Mouse (Mus musculus) c-Kit-positive CD71-negative TER-119-negative erythroid progenitor cells, embryonic 14.5 days (primary cell): ENCODE data around the gene C1qtnf5.

Source experiments
- DNase-seq: peaks from one replicate; pipeline ENCODE4 v3.0.0-alpha.2; 2013; ENCODE audit warnings: low read depth

Gene C1qtnf5

DNA sequence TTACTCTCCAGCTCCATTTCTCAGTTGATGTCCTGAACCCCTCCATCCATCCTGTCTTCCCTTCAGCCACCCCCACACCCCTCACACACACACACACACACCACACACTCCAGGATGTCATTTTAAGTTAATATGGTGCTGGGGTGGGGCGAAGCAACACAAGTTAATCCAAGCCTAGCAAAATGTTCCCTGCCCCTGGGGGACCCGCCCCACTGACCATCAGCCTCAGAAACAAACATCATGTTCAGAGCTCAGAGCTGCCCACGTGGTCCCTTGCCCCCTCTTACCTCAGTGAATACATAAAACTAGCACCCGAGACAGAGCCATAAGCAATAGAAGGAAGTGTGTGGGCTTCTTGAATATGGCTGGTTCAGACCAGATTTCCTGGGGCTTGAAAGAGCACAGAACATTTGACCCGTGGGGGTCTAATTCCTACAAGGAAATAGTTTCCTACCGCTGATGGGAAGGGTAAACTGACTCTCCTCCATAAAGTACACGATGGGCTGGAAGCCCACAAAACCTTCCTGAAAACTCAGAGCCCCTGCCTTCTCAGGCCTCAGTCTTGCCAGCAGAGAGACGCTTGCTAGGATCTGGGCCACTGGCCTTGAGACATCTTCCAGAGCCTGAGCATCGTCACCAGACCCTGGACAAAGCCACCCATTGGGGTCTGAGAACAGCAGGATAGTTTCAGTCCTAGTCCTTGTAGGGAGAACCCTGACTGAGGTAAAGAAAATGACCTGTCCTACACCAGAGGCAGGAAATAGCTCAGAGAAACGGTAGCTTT lies 26.9 kb upstream of the C1qtnf5 start:
- DNase-seq = no peak

DNA sequence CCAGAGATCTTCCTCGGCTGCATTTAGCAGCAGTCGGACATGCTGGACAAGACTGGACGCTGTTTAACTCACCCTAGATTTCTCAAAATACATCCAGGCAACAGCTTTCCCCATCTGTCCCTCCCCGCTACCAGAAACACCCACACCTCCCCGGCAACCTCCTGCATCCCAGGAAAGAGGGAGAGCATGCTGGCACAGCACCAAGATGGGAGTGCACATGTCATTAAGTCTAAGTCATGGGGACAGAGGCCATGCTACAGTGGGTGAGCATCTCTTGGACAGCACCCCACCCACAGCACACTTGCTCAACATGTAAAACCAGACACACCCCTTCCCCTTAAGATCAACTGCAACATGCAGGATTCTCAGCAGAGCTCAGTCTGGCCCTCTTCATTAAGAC lies 26.1 kb upstream of the C1qtnf5 start:
- DNase-seq = no peak

DNA sequence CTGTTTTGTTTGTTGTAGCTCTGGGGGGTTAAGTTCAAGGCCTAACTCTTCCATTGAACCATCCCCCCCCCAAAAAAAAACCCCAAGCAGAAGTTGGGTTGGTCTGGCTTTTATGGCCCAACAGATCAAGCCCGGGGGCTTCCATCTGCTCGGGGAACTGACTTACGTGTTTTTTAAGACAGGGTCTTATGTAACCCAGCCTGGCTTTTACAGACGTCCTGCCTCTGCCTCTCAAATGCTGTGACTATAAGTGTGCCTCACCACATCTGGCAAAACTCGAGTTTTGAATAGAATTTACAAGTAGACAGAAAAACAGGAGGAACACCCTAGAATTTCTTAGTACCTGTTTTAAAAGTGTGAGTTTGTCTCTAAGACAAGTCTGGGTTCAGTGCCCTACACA lies 25.5 kb upstream of the C1qtnf5 start:
- no peak for DNase-seq

DNA sequence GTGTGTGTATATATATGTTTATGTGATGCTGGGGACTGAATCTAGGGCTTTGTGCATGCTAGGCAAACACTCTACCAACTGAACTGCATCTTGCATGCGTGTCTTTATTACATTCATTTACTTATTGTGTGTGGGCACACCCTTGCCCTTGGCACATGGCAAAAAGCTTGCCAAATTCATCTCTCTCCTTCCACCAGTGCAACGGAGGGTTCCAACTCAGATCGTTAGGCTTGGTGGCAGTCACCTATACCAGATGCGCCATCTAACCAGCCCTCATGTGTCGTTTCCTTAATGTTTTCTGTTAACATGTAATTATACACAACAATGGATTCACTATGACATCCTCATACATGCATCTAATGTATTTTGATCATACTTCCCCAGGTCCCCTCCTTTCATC lies 24.8 kb upstream of the C1qtnf5 start:
- DNase-seq = no peak

DNA sequence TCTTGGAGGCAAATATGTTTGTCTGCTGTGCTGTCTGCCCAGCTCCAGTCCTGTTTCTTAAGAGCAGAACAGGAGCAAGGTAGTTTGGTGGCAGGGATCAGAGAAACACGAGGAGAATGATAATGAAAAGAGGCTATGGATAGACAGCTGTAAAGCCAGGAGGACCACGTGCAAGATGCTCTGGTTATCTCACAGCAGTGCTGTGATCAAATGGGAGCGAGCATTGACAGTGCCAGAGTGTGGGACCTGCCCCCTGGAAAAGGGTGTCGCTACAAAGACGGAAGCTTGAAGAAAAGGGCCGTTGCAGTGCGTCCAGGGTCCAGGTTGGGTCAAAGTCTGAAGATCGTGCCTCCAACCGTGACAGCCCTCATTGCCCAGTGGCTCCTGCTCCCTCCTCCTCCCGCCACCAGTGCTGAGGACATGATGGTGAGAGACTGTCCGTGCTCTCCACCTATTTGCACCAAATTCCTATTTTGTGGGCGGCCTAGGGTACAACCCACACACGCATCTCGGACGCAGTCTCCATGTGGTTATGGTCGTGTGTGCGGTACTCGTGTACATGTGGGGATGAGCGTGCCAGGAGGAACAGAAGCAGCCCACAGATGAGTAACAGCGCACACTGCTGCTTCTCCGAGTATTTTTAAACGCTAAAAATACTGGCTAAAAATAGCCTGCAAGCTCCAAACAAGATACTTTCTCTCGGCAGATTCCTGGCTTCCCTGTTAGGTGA lies 23.5 kb upstream of the C1qtnf5 start:
- no peak for DNase-seq

DNA sequence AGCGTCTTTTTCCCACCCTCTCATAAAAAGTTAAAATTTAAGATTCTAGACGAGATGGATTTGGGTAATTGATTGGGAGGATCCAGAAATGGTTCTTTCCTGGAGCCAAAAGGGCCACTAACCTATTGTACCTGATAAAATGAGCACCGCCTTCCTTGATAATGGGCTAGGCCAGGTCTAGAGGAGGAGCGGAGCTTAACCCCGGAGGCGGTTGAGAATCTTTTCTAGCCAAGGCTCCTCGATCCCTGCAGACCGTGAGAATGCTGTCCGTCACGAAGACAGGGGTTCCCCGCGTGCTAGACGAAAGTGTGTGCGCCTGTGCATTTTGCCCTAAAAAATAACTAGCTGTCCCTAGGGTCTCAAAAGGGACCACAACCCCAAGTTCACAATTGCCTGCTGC lies 22.8 kb upstream of the C1qtnf5 start:
- no peak for DNase-seq

DNA sequence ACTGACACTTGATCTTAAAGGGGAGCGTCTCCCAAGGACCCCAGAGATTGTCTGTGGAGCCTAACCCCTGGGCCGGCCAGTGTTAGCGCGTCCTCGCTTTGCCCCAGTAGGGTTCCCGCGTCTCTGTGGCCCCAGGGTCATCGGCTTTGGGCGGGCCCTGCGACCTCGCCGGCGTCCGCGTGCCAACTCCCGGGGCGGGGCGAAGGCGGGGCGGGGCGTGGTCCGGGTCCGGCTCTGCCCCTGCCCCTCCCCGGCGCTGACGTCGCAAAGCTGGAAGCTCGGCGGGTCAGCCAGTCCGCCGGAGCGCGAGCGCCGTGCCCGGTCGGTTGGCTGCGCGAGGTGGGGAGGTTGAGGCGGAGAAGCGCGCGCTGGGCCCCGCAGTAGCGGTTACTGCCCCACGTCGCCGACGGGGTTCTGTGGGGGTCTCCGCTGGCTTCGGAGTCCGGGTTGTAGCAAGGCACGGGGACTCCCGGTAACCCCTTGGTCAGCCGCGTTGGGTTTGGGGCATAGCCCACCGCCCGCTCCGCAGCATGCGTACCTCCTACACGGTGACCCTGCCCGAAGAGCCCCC lies 22.3 kb upstream of the C1qtnf5 start:
- peak; percentile 68 for DNase-seq

DNA sequence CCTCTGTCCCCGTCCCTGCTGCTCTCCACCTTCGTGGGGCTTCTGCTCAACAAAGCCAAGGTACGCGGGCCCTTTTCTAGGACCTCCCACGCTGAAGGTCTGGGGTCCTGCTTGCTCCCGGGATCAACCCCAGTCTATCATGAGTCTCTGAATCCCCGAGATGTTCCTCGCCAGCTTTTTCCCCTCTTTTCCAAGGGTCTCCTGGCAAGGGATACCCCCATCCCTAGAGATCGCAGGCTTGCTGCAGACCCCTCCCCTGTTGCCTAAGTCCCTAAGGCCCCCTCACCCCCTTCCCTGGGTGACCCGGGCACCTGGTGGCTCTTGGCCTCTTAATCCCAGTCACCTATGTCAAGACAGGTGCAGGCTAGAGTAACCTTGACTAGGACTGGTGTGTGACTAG lies 21.8 kb upstream of the C1qtnf5 start:
- no peak for DNase-seq

DNA sequence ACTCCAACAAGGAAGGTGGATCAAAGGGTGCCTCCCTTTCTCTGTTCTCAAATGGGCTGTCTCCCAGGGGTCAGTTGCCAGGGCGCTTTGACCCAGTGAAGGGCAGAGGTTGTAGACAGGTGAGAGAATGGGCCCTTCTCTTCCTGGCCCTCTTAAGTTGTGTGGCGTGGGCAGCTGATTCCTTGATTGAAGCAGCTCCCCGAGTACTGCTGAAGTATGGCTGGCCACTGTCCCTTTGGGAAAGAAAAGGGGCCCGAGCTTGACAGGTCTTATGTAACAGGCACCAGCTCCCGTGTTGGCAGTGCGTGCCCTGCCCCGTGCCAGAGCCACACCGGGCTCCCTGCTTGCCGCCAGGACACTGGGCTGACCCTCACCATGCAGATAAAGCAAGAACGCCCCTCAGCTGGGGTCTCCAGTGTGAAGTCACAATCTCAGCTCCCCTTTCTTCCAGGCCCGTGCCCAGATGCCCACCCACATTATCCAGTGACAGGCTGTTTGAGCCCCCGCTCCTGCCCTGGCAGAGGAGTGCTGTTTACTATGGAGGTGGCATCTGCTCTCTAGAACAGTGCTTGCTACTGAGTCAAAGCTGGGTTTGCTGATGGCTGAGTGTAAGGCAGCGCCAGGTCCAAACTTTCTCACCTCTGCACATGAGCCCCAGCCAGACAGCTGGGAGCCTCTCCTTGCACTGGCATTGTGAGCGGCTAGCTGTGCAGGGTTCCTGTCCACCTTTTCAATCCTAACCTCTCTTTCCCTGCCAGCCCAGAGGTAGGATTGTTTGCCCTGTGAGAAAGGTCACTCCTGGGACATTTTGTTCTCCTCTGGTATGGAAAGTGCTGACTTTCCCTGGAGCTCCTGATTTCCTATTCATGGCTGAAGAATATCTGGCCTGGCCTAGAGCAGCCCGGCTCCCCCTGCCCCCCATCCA lies 21.0 kb upstream of the C1qtnf5 start:
- DNase-seq = no peak

DNA sequence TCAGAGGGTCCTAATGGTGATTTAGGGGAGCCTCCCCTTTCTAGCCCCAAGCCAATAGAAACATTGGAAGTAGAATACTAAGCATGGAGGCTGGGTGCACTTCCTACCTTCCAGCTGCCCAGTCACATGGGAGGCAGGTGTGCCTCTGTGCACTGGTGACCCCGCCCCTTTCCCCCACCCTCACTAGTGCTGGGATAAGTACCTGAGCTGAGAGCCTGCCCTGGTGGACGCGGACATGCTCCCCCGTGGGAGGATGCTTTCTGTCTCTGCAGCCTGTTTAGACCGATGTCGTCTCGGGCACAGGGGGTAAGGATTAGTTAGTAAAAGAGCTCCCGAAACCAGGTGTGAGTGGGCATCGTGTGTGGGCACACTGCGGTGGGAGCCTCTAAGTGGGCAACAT lies 20.1 kb upstream of the C1qtnf5 start:
- no peak for DNase-seq

DNA sequence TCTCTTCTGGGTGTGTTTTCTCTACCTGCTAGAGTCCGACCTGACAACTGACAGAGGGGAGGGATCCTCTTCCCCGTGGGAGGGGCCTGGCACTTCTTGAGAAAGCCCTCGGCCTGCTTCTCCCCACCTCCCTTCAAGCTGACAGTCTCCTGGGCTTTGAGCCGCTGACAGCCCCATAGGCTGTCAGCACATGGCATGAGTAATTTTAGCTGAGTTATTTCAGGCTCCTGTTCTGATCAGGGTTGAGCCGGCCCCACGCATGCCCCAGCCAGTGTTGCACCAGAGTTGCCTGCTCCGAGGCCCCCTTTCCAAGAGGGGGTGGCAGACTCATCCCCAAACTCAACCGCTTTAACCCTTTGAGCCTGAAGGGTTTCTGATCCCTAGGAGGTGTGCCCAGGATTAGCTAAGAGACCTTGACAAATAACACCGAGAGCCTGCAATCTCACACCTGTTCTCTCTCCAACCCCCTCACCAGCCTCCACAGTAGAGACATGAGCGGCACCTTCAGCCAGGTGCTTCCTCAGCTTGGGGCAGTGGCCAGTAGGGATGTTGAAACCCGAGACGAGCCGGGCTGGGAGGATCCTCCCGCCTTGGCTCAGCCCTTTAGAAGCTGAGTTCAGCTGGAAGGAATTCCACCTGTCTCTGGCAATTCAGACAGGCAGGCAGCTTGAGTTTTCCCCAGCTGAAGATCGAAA lies 19.1 kb upstream of the C1qtnf5 start:
- DNase-seq = no peak

DNA sequence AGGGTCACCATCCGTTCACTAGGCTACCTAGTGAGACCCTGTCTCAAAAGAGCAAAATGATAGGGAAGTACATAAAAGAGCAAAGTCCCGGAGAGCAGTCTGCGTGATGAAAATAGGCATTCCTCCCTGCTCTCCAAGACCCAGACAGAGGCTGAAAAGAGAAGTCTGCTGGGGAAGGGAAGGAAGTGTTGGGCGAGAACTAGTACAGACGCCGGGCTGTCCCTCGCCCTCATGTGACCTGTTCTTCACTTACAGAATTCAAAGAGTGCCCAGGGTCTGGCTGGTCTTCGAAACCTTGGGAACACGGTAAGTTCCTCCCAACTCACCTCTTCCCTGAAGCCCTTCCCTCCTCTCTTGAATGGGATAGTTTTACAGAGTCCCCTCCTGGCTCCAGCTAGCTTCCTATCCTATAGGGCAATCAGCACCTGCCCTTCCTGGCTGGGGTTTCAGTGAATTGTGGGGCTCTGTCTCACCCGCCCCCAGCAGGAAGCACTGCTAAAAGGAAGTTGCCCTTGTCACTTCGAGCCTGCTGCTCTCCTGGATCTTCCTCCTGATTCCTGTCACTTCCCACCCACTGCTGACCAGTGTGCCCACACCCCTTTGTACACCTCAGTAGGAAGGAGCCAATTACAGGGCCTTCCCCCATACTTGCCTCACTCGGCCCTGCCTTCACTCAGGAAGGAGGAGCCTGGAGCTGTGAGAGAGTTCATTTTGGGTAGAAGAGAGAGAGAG lies 18.0 kb upstream of the C1qtnf5 start:
- DNase-seq = no peak

DNA sequence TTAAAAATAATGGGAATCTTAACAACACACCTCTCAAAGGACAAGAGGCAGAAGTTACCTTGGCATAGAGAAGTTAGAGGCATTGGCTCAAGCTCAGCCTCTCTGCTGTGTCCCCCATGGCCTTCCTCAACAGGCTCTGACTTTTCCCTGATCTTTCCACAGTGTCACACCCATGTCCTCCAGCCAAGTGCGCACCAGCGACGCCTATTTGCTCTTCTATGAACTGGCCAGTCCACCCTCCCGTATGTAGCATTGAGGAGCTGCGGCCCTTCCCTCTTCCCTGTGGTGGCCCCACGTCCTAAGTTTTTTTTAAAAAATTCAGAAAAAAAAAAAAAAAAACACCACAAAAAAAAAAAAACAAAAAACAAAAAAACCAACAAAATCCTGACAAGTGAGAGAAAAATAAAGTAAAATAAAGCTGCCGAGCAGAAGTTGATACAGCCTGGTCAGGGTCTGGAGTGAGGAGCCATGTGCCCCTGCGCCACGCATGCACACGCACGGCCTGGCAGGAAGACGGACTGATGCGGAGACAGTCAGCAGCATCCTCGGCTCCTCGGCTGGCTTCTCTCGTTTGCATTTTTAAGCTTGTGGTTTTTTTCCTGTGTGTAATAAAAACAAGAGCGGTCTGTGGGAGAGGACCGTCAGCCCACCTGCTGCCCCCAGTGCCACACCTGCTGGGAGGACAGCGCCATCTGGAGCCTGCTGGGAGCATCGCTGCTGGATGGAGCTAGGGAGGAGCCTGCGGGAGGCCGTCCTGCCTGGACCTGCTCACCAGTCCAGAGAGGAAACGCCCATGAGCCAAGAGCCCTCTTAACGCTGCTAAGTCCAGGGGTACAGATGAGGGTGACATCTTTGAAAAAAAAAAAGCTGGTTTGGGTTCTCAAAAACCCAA lies 13.2 kb upstream of the C1qtnf5 start:
- no peak for DNase-seq

DNA sequence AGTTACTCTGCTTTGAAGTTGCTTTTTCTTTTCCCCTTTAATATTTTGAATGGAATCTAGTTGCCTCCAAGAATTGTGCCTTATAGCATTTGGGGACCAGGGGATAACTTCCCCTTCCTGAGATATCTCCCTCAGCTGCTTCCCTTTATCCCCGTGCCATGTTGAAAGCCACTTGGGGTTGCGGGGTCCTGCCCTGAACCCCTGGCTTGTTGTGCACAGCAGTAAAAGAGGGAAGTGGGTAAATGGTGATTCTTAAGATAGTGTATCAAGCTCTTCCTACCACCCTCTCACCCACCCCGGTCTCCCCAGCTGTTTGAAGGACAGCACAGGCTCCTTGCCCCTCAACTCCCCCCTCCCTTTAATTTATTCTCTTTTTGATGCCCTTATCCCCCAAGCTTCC lies 12.3 kb upstream of the C1qtnf5 start:
- DNase-seq = no peak

DNA sequence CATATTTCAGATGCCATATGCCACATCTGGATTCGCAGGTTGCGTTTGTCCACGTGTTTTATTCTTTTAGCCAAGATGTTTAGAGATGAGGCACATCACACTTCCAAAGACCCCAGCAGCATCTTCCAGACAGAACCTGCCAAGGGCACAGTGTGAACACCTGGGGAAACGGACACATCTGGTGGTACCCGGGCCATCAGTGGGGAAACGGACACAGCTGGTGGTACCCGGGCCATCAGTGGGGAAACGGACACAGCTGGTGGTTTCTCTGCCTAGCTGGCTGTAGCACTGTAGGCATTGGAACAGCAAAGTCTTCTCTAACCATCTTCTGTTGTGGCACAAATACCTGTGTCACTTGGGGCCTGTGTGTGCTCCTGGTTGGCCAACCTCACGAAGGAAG lies 11.3 kb upstream of the C1qtnf5 start:
- no peak for DNase-seq

DNA sequence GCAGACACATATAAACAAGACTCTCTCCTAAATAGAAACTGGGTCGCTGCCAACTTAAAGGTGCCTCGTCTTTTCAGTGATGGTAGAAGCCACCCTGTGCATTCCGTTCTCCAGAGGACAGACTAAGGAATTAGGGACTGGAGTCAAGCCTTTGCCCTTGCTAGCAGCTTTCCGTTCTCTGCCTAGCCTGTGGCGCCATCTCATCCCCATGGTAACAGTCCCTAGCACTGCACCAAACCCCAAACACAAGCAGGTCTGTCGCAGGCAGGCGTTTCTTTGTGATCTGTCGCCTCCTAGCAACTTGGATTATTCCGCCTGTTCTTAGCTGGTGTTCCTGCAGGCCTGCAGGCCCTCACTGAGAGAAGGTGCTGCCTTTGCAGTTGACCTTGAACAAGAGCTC lies 10.5 kb upstream of the C1qtnf5 start:
- DNase-seq = no peak

DNA sequence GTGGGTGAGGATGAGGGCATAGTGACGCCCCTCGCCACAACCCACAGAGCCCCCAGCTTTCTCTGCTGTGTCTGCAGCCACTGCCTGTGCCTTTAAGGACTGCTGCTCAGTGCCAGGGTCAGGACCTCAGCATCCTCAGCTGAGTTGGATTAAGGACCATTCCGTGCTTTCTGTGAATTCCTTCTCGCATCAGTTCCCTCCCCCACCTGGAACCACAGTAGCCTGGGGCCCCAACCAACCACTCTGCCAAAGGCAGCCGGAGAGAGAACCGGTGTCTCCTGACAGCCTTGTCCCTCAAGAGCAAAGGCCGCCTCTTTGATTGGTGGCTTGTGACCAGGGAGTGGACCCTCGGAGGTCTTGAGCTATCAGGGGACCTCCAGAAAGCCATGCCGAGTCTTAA lies 5.6 kb upstream of the C1qtnf5 start, which contains the start of gene Mfrp:
Gene Mfrp, plus strand, starts transcription at position 240 of the 400 bp plus-strand sequence.
- DNase-seq = no peak

DNA sequence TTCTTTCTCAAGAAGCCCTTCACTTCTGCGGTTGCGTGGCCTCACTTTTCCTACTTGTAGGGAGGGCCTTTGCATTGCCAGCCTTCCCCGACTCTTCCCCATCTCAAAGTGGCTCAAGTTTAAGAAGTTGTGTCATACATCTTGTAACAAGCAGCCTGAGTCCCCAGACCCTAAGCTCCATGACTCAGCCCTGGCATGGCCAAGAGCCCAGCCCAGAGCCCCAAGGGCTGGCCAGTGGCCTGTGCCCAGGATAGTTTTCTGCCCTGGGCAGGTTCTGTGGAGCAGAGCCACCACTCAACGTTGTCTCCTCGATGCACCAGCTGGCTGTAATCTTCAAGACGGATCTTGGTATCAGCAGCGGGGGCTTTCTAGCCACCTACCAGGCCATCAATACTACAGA lies 2.2 kb upstream of the C1qtnf5 start:
- no peak for DNase-seq

DNA sequence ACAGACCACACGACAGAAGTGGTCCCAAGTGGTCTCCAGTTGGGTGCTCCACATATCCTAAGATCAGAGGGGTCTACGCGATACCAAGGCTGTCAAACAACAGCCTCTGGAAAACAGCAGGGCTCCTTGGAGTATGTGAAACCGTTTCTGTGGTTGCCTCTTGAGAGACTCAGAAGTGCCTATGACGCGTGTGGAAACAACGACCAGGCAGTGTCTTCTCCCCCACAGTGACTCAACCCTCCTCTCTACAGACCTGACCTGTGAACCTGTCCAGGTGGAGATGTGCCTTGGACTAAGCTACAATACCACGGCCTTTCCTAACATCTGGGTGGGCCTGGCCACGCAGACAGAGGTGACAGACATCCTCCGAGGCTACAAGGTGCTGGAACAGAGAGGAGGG lies 1.3 kb upstream of the C1qtnf5 start:
- DNase-seq = no peak

DNA sequence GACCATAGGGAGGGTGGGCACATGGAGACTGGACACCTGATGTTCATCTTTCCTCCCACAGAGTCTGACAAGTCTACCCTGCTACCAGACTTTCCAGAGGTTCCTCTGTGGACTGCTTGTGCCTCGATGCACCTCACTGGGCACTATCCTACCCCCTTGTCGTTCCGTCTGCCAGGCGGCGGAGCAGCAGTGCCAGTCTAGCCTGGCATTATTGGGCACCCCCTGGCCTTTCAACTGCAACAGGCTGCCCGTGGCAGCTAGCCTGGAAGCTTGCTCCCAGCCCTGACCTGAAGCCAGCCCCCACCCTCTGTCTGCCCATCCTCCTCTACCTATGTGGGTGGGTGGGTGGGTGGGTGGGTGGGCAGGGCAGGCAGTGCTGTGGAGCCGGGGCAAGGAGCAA lies 863 bp upstream of the C1qtnf5 start:
- DNase-seq = no peak
